Mouse (Mus musculus) bone marrow, adult 2 months (tissue): ENCODE measurements at regions not wholly inside any gene's neighbourhood (a gene's known extent, or its start where the extent isn't known, plus 50 kb on each side); places are given as distances from the start of the nearest gene placed in this dataset.

Source experiments
- H3K27ac ChIP-seq: fragments of 200-500 bp; 2 replicates; pipeline ENCODE4 v1.5.1; 2012; ENCODE audit warnings: low read depth, mild to moderate bottlenecking, control low read depth, inconsistent platforms, low read length; ENCODE audit not compliant: control insufficient read depth, poor library complexity, insufficient read depth
- H3K4me1 ChIP-seq: fragments of 200-500 bp; 2 replicates; pipeline ENCODE4 v1.6.1; 2011; ENCODE audit warnings: low read length; ENCODE audit not compliant: control insufficient read depth, insufficient read depth
- H3K4me3 ChIP-seq: fragments of 200-500 bp; replicated peaks from 2 replicates; pipeline ENCODE3; 2011; ENCODE audit warnings: mild to moderate bottlenecking, low read depth, low read length, control low read depth; ENCODE audit not compliant: control insufficient read depth
- CTCF ChIP-seq: fragments of 200-500 bp; IDR thresholded peaks from 2 replicates; pipeline ENCODE4 v1.5.1; 2011; ENCODE audit warnings: low read length, control low read depth; ENCODE audit not compliant: control insufficient read depth, insufficient read depth
- POLR2A ChIP-seq: fragments of 200-500 bp; IDR thresholded peaks from 2 replicates; pipeline ENCODE4 v1.6.1; 2011; ENCODE audit warnings: low read depth, mild to moderate bottlenecking, control low read depth, low read length, borderline replicate concordance; ENCODE audit not compliant: control insufficient read depth
- WGBS: fragments of 180-500 bp; shearing (Covaris S2); methylation state at CpG from one replicate; pipeline ENCODE4 v1.1.7; 2018; 5-methylcytosine and 5-hydroxymethylcytosine counted together

- Histone ChIP-seq H3K27ac (no peak overlapping the region), H3K4me1 (no peaks in the 10 kb centered on the region; the same call in 1 of the 2 replicates), H3K4me3 (no peak overlapping the region)
- TF ChIP-seq POLR2A (no peak), CTCF (no peak)
- WGBS = 70% methylated on average over 3 of the region's 3 CpGs
Observed at GRCm38 (mm10) chr13:107917564-107917963, 126.7 kb upstream of the Smim15 start.

- 77% methylated on average over 7 of the region's 7 CpGs for WGBS
- no peaks in the 10 kb centered on the region for H3K4me1 ChIP-seq
- TF ChIP-seq CTCF (no peak), POLR2A (no peak)
- no peak overlapping the region for H3K27ac ChIP-seq
- H3K4me3 ChIP-seq = no peak overlapping the region
Observed at GRCm38 (mm10) chr13:107910125-107910524, 134.1 kb upstream of the Smim15 start.

GRCm38 (mm10) chr13:107909343-107910067 lies 134.7 kb upstream of the Smim15 start:
- Histone ChIP-seq H3K4me3 (no peak overlapping the region), H3K27ac (no peak overlapping the region), H3K4me1 (no peaks in the 10 kb centered on the region)
- whole genome bisulfite sequencing = 82% methylated on average over 15 of the region's 15 CpGs
- no peak for TF ChIP-seq CTCF
- no peak for TF ChIP-seq POLR2A

- 89% methylated on average over 5 of the region's 5 CpGs for WGBS
- Histone ChIP-seq H3K4me1 (no peaks in the 10 kb centered on the region; the same call in 1 of the 2 replicates), H3K4me3 (no peak overlapping the region), H3K27ac (no peak overlapping the region)
- no peak for TF ChIP-seq POLR2A
- TF ChIP-seq CTCF = no peak
Observed at GRCm38 (mm10) chr13:107907966-107908365, 136.3 kb upstream of the Smim15 start.

GRCm38 (mm10) chr13:107904851-107905250 lies 139.4 kb upstream of the Smim15 start:
- TF ChIP-seq POLR2A (no peak), CTCF (no peak)
- no peak overlapping the region for H3K27ac ChIP-seq
- WGBS = 83% methylated on average over 4 of the region's 4 CpGs
- H3K4me1 ChIP-seq = peaks cover 2% of the 10 kb centered on the region; the same call in 1 of the 2 replicates
- no peak overlapping the region for H3K4me3 ChIP-seq

GRCm38 (mm10) chr13:107904051-107904740 lies 140.1 kb upstream of the Smim15 start:
- no peak for TF ChIP-seq CTCF
- no peak for TF ChIP-seq POLR2A
- H3K27ac ChIP-seq = peak overlapping the region; percentile 37

GRCm38 (mm10) chr13:107903150-107903959 lies 140.9 kb upstream of the Smim15 start:
- Histone ChIP-seq H3K4me1 (peaks cover 2% of the 10 kb centered on the region; the same call in 1 of the 2 replicates), H3K27ac (peak overlapping the region; percentile 2; the same call in 1 of the 2 replicates), H3K4me3 (no peak overlapping the region)
- TF ChIP-seq CTCF = no peak
- no peak for TF ChIP-seq POLR2A
- WGBS = 13% methylated on average over 9 of the region's 9 CpGs

More at GRCm38 (mm10) chr13:107904051-107904740, 140.1 kb upstream of the Smim15 start:
- H3K4me1 ChIP-seq = peaks cover 2% of the 10 kb centered on the region; the same call in 1 of the 2 replicates
- 52% methylated on average over 14 of the region's 14 CpGs for WGBS
- H3K4me3 ChIP-seq = no peak overlapping the region

- Histone ChIP-seq H3K27ac (peak overlapping the region; percentile 2), H3K4me1 (peaks cover 2% of the 10 kb centered on the region; the same call in 1 of the 2 replicates)
- WGBS = 71% methylated on average over 5 of the region's 5 CpGs
Observed at GRCm38 (mm10) chr13:107902800-107903149, 141.5 kb upstream of the Smim15 start.

More at GRCm38 (mm10) chr13:107902800-107903149, 141.5 kb upstream of the Smim15 start:
- no peak overlapping the region for H3K4me3 ChIP-seq
- TF ChIP-seq POLR2A (no peak), CTCF (no peak)
